Mouse (Mus musculus): ENCODE results near the gene Erg.
A peak's percentile ranks its signal among the peaks of the same experiment; 100 is the strongest.

Erg gene

GRCm38 (mm10) chr16:95438848-95439540, 147.4 kb downstream of the Erg start:
- peak; percentile 77 for DNase-seq

- DNase-seq: no peak
Observed at GRCm38 (mm10) chr16:95436611-95437010, 149.8 kb downstream of the Erg start.

GRCm38 (mm10) chr16:95436051-95436450, 150.3 kb downstream of the Erg start:
- DNase-seq: no peak

GRCm38 (mm10) chr16:95434434-95434833, 152.0 kb downstream of the Erg start:
- no peak for DNase-seq

GRCm38 (mm10) chr16:95432540-95432971, 153.8 kb downstream of the Erg start:
- DNase-seq: no peak

- DNase-seq: no peak
Observed at GRCm38 (mm10) chr16:95429851-95430250, 156.5 kb downstream of the Erg start.

- no peak for DNase-seq
Observed at GRCm38 (mm10) chr16:95428239-95428638, 158.2 kb downstream of the Erg start.

- DNase-seq: no peak
Observed at GRCm38 (mm10) chr16:95427512-95427911, 158.9 kb downstream of the Erg start.

- DNase-seq: no peak
Observed at GRCm38 (mm10) chr16:95422658-95423073, 163.7 kb downstream of the Erg start.

GRCm38 (mm10) chr16:95421235-95421886, 165.0 kb downstream of the Erg start:
- no peak for DNase-seq

GRCm38 (mm10) chr16:95415921-95416320, 170.5 kb downstream of the Erg start:
- no peak for DNase-seq

GRCm38 (mm10) chr16:95415372-95415771, 171.0 kb downstream of the Erg start:
- DNase-seq: no peak

GRCm38 (mm10) chr16:95413401-95413959, 172.9 kb downstream of the Erg start:
- DNase-seq: no peak

- no peak for DNase-seq
Observed at GRCm38 (mm10) chr16:95408096-95408495, 178.3 kb downstream of the Erg start.

GRCm38 (mm10) chr16:95405496-95405895, 180.9 kb downstream of the Erg start:
- DNase-seq: no peak

- DNase-seq: peak; percentile 67
Observed at GRCm38 (mm10) chr16:95403453-95403852, 182.9 kb downstream of the Erg start.

GRCm38 (mm10) chr16:95401869-95402268, 184.5 kb downstream of the Erg start:
- DNase-seq: no peak

GRCm38 (mm10) chr16:95398761-95399343, 187.5 kb downstream of the Erg start:
- DNase-seq: no peak

- DNase-seq: no peak
Observed at GRCm38 (mm10) chr16:95390787-95391186, 195.6 kb downstream of the Erg start.

- DNase-seq: no peak
Observed at GRCm38 (mm10) chr16:95388811-95389529, 197.4 kb downstream of the Erg start.

GRCm38 (mm10) chr16:95388292-95388691, 198.1 kb downstream of the Erg start:
- no peak for DNase-seq

- DNase-seq: no peak
Observed at GRCm38 (mm10) chr16:95387008-95387407, 199.4 kb downstream of the Erg start.

Measured in kidney, postnatal 14 days (tissue).